Mouse (Mus musculus) cerebellum, adult 11 months (tissue): ENCODE measurements around the gene Tmem177.

Experiments used
- DNase-seq: peaks from one replicate; pipeline ENCODE4 v3.0.0; 2022

Gene Tmem177

GRCm38 (mm10) chr1:119912953-119913814 lies at the start of gene Tmem177:
Gene Tmem177 (minus strand): TSS chr1:119913208.
- peak; percentile 95 for DNase-seq

- DNase-seq = no peak
These were observed 46.9 kb upstream of the Tmem177 start for GRCm38 (mm10) chr1:119959920-119960319.

DNA sequence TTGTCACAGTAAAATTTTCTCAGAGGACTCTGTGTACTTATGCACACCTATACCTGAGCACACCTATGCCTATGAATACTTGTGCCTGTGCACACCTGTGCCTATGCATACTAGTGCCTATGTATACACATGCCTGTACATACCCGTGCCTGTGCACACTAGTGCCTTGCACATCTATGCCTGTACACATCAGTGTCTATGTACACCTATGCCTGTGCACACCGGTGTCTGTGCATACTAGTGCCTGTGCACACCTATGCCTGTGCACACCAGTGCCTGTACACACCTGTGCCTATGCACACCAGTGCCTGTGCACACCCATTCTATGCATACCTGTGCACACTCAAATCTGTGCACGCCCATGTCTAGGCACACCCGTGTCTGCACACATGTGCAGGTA lies 46.5 kb upstream of the Tmem177 start:
- DNase-seq = no peak

GRCm38 (mm10) chr1:119957716-119958222 lies 44.8 kb upstream of the Tmem177 start:
- peak; percentile 29 for DNase-seq

DNA sequence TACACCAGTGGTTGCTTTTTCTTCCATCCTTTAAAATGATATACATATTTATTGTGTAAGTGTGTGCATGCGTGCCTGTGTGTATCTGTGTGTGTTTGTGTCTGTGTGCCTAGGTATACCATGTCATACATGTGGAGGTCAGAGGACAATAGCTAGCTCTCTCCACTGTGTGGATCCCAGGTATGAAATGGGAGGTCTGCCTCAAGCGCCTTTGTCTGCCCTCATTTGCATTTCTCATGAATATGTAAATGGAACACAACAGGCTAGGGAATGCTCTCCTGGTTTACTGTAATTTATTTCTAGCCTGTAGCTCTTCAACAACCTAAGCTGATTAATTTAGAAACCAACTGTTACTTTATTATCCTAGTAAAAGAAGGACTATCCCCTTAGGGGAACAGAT lies 41.7 kb upstream of the Tmem177 start:
- DNase-seq = no peak

DNA sequence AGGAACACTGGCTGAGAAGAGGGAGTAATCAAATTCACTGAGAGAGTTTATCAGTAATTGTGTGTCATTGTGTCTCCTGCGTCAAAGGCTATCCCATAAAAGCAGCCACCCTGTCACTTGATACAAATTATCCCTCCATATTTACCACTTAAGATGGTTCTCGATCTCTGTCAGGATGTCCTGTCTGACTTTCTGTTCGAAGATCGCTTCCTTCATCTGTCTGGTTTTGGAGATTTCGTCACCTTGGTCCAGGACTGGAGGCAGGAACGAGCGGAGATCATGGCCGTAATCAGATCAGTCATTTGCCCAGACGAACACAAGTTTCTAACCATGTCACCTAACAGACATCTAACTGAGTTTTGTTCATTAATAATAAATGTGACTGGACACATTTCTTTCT lies 40.4 kb upstream of the Tmem177 start:
- no peak for DNase-seq

DNA sequence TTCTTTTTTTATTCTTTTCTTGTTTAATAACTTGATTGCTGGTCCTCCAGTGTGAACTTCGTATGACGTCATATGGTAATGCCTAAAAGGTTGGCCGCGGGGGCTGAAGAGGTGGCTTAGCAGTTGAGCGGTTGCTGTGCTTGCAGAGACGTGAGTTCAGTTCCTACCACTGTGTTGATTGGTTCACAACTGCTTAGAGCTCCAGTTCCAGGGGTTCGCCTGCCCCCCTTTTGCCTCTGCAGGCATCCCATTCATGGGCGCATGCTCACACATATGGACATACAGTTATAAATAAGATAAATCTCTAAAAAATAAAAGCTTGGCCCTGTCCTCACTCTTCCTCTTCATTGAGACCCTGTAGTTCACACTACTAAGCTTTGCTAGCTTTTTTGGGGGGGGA lies 37.1 kb upstream of the Tmem177 start:
- no peak for DNase-seq

DNA sequence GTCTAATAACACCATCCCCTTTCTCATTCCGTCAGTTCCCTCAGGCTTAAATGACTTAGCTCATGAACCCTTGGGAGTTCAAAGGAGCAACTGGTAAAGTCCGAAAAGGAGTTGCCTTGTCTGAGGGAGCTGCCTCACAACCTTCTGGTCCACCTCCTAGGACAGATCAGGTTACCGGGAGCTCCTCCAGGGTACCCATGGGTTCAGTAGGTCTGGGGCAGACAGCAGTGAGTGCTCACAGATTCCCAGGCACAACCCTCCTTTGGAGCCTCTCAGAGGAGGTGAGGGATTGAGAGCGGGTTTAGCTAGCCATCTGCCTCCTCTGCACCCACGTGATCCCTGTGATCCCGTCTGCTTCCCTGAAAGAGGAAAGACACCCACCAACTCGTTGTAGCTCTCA lies 23.9 kb upstream of the Tmem177 start:
- DNase-seq = no peak

DNA sequence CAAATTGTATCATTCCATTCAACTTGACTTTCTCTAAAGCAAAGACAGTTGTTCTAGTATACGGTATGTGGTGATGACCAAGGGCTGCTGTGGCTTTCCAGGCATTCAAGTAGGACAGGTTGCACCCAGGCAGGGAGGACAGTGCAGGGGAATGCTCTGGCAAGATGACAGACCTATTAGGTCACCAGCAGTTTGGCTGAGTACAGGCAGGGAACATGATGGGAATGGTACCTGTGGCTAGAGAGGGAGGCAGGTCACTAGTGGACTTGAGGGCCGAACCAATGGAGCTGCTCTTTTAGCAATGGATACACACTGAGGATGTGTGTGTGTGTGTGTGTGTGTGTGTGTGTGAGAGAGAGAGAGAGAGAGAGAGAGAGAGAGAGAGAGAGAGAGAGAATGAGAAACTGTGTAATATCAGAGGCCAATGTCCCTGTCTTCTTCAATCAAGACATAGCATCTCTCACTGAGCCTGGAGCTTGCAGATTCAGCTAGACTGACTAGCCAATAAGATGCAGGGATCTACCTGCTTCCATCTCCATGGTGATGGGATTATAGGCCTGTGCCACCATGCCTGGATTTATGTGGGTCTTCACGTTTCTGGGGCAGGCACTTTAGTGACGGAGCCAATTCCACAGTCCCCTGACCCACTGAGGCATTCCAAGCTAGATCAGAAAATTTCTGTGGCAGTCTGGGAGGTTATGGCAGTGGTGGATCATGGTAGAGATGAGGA lies 18.6 kb upstream of the Tmem177 start:
- DNase-seq = no peak

GRCm38 (mm10) chr1:119929715-119930114 lies 16.7 kb upstream of the Tmem177 start:
- DNase-seq = no peak

DNA sequence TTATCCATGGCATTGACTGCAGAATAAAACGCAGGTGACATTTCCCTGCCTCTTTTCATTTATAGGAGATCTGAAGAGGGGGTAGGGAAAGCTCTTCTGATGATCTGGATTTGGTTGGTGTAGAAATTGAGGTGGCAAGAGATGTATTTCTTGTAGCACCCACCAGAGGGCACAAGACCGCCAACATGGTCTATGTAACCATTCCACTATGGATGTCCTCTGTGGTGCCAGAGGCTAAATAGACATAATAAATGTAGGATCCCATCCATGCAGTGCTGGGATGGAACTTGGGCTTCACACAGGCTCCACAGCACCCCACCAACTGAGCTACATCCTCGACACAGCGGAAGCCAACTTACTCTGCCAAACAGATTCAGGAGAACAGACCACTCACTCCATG lies 6.3 kb upstream of the Tmem177 start:
- no peak for DNase-seq

DNA sequence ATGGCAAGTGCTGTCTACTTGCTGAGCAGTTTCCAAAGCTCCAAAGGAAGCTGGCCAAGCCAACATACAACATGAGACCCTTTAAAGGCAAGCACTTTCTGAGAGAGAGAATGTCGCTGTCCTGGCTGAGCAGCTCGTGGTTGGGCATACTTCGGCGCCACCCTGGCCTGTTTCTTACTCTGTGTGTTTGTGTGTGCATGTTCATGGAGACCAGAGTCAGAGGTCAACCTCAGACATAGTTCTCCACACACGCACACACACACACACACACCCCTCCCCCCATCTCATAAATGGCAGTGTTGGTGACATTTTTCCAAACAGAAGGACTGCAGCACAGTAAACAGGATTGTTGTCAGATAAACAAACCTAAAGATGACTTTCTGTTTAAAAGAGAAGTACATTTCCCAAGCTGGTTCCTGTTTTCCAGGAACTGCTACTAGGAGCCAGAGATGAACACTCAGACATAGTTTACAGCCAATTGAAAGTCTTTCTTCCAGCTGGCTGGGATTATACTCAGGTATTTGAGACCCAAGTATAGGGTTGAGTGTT lies 3.9 kb upstream of the Tmem177 start:
- DNase-seq = no peak

DNA sequence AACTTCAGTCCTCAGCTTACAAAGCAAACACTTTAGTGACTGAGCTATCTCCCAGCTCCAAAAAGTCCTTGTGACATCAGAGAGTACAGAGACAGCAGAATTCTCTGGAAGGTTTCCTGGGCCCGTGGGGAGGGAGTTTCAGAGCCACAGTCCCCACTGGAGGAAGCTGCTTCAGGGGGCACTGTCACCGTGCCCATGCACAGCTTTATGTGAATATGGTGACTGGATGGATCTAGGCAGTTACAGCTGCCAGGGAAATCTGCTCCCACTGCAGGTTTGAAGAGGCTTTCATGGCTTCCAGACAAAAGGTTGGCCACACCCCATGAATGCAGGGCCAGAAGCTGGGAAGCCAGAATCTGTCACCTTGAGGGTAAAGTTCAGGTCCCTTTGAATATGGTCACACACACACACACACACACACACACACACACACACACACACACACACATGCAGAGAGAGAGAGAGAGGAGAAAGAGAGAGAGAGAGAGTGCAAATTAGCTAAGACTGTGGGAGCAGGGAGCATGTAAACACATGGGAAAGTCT lies 5.7 kb downstream of the Tmem177 start:
- DNase-seq = no peak

GRCm38 (mm10) chr1:119903231-119903620 lies 9.8 kb downstream of the Tmem177 start:
- DNase-seq = no peak

DNA sequence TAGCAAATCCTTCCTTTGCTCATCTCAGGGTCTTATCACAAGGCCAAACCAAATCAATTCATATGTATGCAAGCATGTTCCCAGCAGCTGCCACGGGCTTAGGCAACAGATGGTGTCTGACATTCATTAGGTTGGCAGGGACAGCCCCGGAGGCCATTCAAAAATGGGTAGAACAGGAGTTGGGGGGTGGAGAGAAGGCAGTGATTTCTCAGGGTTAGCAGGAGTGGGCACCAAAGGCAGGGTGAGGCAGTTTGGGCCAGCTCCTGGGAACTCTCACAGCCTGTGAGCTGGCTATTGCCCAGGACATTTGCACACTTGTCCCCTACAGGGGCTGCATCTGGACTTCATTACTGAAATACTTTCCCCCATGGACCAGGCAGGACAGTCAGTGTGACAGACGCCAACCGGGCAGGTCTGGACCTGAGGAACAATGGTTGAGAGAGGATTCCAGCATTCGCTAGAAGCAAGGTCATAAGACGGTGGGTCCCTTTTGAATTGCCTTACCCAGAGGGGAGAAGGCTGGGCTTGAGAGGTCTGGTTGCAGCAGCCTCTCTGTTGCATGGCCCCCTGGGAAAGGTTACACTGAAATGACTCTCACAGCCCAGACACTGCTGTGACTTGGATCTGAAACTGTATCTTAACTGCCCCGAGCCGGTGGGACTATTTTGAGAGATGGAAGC lies 10.3 kb downstream of the Tmem177 start:
- peak; percentile 55 for DNase-seq

- DNase-seq = no peak
These were observed 13.5 kb downstream of the Tmem177 start for GRCm38 (mm10) chr1:119899195-119900123.

DNA sequence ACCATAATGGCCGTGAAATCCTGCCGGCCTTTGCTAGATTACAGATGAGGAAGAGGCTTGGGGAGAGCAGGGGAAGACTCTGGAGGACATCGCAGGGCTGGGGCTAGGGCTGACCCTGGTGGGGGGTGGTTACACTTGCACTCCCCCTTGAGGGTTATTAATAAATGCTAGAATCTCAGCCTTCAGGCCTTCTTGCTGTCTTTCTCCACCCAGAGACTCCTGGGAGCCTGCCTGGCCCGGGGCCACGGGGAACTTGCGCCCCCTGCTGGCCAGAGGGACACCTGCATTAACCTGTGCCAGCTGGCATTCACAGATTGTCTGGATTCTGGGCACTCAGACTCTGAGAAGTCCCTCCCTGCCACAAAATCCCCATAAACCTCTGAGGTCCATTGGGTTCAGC lies 18.1 kb downstream of the Tmem177 start:
- peak; percentile 63 for DNase-seq

DNA sequence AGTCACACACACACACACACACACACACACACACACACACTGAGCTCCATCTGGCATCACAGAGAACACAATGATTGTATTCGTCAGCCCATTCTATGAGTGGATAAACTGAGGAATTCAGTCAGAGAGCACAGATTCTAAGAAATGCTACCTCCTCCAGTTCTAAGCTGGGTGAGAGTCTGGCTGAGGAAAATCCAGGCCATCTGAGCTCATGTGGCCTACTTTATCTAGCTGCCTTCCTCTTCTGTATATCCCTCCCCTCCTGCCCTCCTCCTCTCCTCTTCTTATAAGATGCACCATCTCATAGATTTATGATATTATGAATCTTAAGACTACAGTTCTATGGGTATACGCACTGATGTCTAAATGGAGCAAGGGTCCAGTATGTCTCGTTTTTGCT lies 19.4 kb downstream of the Tmem177 start:
- DNase-seq = no peak

DNA sequence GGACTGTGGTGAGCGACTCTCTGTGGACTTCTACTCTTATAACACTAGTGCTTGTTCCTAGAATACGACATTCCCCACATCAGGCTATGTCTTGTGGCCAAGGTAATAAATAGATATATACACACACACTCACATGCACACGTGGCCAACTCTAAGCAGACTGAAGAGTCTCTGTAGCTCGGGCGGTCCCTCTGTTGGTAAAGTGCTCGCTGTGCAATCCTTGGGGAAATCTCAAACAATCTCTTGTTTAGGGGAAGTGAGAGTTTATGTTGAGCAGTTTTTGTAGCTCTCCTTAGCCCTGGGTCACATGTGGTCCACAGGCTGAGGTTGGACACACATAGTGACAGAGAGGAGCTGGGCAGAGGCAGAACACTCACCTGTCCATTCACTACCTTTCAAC lies 20.1 kb downstream of the Tmem177 start:
- DNase-seq = no peak

DNA sequence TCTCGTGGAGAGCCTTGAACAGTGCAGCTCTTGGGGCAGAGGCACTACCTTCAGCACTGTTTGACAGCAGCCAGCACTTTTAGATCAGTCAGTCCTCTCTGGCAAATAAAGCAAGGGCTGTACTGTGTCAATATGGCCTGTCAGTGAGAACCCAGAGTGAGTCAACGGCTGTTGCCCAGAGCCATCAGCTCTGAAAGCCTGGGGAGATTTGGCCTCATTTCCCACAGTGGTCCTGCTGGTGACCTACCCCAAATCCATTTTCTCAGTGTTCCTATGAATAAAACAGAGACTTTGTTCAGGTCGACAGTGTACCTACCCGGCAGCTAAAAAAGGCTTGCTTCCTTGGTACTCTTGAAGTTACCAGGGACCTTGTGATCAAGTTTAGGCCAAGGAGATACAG lies 21.1 kb downstream of the Tmem177 start:
- DNase-seq = no peak

DNA sequence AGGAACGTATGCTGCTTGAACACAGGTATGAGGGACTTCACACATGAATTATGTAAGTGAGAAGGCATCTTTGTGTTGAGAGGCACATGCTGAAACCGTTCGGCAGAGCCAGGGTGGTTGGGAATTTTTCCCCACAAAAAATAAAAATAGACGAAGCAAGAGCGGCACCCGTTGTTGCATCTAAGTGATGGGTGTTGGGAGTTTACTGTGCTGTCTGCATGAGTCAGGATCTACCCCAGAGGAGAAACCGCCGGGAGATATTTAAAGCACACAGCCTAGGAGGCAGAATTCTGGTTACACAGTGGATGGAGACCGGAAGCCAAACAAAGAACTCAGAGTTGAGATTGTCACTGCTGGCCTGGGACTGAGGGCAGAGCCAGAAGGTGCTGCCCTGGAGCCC lies 21.9 kb downstream of the Tmem177 start:
- DNase-seq = no peak

GRCm38 (mm10) chr1:119889347-119889746 lies 23.7 kb downstream of the Tmem177 start:
- no peak for DNase-seq
